Mouse (Mus musculus) frontal cortex, postnatal 14 days (tissue): ENCODE data around the gene Fmnl2.

Experiments used
- DNase-seq, 2 experiments: peaks; one replicate each; pipeline ENCODE4 v3.0.0; 2022; ENCODE audit warnings: low spot score in 2 of 2

The Fmnl2 gene

DNA sequence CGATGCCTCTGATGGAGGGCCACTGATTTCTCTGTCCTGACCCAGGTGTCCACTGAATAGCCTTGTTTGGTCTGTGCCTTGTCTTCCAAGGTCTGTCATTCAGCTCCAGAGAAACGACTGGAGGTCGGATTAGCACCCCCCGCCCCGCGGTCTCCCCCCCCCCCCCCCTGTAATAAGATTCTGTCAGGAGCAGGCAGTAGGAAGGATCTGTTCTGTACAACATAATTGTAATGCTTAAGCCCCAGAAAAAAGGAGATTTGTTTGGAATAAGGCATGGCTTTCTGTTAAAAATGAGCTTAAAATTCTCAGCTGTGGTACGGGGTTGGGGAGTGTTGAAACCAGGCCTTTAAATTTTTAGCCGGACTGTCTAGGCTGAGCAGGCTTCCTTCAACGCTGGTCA is 181.1 kb downstream of the Fmnl2 start:
- DNase-seq = no peak

DNA sequence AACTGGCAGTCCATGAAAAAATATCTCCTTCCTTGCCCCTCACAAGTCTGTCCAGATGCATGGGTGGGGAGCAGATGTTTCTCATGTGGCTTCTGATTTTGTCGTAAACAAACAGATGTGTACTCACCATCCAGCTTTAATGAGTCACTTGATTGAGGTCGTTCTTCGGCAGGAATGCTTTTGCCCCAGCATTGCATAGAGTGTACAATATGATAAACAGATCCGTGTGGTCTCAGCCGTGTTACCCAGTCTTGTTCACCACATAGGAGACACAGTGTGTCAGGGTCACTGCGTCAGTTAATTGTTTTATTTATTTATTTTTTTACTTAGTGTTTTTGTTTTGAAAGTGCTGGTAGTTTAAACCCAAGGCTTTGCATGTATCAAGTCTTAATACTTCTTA is 189.4 kb downstream of the Fmnl2 start:
- no peak for DNase-seq

DNA sequence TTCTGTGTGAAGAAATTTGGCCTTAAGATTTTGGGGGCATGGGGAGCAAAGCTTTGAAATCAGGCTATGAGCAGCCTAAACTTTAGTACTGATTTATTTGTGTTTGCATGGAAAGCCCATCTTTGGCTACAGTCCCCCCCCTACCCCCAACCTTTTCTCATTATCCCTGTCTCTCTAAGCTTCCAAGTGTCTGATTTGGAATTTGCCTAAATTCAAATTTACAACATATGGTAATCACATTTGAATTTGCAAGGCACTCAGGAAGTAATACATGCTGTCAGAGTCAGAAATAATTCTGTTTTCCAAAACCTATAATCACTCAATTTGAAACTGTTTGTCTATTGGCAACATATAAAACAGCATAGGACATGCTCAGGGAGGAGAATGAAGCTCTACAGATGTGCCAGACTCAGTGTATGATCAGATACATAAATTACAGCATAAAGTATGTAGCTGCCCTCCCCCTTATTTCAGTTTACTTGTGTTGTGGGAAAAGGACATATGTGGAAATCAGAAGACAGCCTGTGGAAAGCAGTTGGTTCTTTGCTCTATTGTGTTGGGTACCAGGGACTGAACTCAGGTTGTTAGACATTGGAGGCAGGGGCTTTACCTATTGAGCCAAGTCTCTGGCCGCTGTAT is 190.2 kb downstream of the Fmnl2 start:
- DNase-seq = no peak

DNA sequence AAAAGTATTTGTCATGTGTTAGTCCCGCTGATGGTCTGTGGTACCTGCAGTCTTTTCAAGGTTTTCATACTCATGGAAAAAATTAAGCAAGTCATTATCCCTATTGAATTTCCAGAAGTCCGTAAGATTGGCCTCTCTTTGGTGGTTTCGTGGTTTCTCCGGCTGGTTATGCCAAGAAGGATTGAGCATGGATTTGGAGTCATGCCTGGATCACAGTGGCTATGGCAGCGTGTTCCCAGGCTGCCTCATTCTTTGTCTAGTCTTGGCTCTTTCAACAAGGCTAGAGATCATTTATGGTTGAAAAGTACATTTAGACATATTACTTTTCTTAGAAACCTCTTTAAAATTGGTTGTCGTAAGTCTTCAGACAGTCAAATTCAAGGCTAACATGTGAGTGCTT is 192.7 kb downstream of the Fmnl2 start:
- no peak for DNase-seq

DNA sequence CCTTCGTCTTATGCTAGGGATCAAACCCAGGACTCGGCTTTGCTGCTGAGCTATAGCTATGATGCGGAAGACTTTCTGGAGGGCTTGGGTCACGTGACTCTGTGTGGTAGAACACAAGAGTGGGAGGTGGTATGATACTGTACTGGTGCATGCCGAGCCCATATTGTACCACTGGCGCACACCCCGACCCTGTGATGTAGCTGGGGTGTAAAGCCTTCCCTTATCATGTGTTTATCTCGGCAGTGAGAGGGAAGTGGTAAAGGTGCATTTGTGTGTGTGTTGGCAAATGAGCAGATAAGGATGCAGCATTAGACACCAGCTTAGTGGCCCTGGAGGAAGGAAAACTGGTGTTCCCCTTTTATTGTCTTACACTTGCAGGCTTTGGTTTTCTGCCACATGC is 193.8 kb downstream of the Fmnl2 start:
- no peak for DNase-seq

DNA sequence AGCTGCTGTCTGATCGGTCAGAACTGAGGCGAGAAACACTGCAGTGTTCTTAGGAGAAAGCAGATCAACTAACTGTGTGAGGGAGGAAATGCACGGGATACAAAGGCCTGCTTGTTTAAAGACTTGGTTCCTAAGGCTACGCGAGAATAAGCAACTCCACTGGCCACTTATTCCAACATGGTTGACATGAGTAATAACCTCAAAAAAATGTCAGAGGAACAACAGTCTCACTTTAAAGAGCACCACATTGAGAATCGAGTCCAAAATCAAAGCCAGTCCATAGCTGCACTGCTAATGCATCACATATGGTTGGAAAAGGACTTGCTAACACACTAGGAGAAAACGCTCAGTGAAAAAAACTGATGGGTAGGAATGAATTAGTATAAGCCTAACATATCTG is 196.1 kb downstream of the Fmnl2 start:
- no peak for DNase-seq

DNA sequence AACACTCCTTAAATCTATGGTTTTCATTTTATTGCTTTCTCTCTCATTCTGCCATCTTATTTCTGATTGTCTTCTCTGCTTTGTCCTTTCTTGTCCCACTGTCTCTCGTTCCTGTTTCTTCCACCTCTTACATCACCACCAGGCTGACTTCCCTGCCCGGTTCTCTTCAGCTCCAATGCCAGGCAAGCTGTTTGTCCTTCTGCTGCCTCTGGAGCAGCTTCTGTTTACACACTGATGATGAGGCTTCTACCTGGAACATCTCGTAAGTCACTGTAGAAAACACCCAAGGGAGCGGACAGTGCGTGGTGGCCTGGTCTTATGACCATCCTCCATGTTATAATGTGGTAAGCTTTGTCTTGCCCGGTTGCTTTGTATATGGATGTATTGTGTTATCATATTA is 198.9 kb downstream of the Fmnl2 start:
- no peak for DNase-seq

DNA sequence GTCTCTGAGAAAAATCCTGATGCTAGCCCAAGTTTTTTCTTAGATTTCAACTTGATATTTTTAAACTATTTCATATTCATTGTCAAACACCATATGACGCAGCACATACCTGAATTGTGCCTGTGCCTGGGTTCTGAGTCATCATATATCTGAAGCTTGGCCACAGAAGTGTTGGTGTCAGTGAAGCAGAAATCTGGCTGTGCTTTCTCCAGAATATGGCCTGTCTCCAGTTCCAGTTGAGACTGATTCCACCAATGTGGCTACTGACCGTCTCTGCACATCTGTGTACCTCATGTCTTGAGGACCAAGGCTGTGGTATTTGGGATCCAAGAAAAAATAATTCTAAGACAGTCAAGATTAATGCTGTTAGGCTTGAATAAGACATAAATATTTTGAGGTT is 199.6 kb downstream of the Fmnl2 start:
- DNase-seq = no peak

DNA sequence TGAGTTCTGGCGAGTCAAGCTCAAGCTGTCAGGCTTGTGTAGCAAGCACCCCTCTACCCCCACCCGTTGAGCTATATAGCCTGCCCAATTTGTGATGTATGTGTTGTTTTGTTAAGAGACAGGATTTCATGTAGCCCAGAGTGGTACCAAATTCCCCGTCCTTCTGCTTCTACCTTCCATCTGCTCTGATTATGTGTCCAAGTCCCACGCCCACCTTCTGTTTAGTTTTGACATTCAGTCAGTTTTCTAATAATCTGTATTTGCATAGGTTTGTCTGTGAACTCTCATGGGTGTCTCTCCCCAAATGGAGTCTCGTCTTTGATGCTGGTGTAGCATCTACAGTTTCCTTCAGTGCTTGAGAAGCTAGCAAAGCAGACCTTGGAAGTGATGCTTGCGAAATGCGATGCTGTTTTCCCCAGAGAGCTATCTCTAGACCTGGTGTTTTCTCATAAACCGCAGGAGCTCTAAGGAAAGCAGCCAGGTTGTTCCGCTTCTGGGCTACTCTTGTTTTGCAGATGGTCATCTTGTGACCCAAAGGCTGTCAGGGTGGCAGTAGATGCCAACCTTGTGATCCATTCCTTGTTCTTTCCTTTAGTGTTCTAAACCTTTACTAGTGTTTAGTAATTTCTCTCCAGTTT is 203.8 kb downstream of the Fmnl2 start:
- no peak for DNase-seq

DNA sequence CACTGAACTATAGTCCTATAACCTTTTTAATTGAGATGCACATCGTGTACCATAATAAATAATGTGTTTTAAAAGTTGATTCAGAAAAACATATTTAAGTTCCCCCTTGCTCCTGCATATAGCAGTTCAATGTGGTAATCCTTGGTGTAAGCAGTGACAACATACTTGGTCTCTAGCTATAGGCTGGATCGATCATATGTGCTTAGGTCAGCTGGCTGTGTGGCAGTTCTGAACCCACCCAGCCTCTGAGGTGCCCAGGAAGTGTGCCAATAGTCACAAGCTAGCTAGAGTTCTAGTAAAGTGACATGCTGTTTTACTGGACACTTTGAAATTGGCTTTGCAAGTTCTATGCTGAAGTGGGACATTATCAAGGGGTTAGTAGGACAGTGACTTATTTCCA is 209.3 kb downstream of the Fmnl2 start:
- no peak for DNase-seq

DNA sequence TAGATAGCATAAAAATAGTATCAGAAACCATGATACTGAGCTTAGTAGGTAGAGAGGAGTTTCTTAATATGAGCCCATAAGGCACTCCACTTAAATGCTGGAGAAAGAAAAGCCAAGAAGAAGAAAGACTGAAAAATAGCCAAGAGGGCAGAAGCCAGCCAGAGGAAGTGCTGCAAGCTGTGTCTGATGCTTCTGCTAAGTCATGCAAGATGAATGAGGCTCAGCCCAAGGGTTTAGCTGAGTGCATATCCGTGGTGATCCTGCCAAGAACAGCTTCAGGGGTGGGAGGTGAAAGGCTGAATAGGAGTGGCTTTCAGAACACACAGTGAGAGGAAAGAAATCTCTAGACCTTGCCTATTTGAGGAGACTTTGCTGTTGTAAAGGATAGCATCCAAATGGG is 212.9 kb downstream of the Fmnl2 start:
- DNase-seq = no peak

DNA sequence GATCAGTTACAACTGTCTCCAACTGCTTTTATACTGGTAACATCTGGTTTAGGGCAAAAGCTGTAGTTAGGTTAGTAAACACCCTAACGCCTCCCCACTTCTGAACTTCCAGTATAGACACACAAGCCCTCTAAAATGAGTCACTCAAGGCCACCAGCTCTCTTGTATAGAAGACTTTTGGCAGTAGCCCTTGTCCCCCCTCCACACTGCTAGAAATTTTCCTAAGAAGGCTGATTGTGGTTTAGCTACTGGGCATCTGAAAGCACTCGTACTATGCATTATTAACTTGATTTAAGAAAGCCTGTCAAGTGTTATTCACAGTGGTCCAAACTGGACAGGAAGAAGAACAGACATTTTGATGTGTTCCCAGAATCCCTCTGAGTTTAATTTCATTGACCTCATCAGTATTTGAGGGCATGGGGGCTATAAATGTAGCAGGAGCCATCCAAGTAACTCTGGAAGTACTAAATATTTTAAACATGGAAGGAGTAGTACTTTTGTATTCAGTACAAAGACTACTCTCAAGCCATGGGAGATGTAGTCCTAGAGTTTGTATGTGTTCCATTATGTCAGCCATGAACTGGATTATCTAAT is 222.1 kb downstream of the Fmnl2 start:
- DNase-seq = no peak

DNA sequence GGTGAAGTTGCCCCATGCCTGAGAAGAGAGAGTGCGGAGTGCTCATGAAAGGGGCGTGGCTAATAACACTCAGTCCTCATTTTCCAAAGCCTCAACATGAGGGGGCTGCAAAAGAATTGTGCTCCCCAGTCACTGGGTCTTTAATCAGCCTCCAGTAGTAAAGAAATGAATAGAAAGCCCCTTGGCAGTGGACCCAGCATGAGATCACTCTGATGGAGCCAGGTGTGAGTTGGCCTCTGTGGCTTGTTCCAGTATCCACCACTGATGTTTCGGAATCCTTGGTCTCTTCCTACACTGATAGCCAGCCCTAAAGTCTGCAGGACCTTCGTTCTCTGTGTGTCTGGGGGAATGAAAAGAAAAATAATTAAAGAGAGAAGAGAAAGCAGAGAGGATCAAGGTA is 224.4 kb downstream of the Fmnl2 start:
- no peak for DNase-seq

DNA sequence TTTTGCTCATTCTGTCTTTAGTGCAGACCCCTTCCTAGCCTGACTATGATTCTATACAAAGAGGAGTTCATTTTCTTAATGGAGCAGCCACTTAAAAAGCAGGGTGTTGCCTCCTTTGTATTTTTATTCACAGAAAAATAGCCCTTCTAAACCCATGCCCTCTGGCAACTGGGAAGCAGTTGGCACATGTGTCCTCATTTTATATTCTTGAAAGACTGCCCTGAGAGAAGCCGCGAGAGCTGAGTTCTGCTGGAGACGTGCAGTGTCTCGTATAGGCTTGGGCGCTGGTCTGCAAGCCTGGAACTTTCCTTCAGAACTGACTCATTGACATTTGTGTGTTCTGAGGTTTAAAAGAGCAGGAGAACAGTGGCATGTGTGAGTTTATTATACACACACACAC is 224.8 kb downstream of the Fmnl2 start:
- DNase-seq = no peak

DNA sequence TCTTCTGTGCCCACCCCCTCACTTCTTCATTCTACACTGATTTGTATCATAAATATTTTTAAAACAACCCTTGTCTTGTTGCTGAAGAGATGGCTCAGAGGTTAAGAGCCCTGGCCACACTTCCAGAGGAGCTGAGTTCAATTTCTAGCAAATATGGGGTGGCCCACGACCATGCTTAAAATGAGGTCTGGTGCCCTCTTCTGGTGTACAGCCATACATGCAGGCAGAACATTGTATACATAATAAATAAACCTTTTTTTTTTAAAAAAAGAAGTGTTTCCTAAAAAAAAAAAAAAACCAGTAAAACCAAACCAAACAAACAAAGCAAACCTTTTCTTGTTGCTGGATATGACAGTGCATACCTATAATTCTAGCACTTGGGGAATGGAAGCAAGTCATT is 225.6 kb downstream of the Fmnl2 start:
- DNase-seq = no peak

DNA sequence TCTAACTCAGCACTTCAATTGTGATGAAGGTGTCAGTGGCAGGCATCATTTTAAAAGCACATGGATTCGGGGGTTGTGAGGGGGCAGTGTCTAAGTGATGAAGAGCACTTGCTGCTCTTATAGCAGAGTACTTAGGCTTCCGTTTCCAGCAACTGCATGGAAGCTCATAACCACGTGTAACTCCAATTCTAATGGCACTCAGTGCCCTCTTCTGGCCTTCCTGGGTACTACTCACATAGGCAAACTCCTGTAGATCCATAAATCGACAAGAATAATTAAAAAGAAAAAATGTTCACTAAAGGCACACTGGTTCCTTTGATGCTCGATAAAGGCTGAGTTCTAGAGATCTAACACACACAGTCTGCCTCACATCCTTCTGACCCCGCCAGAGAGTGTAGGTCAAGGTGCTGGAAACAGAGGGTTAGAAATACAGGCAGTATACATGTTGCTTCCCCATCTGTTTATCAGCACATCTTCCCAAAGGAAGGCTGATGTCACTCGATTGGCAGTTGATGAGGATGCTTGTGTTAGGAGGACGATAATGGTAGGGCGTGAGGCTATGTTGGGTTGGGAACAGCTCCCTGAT is 228.1 kb downstream of the Fmnl2 start:
- DNase-seq = peak in 1 of 2 experiments; percentile 41

DNA sequence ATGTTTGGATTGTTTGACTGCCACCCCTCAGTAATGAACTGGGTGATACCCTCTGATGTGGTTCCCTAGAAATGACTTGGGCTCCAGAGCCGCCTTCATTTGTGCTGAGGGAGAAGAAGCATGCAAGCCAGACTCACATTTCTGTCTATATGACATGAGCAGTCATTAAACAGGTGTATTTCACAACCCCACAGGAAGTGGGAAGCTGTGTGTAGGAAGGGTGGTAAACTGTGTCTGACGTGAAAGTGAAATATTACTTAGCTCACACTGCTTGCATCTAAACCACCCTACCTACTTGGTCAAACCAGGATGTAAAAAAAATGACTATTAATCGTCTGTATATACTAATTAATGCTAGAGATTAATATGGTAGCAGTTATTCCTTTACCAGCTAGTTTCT is 231.1 kb downstream of the Fmnl2 start:
- DNase-seq = no peak

DNA sequence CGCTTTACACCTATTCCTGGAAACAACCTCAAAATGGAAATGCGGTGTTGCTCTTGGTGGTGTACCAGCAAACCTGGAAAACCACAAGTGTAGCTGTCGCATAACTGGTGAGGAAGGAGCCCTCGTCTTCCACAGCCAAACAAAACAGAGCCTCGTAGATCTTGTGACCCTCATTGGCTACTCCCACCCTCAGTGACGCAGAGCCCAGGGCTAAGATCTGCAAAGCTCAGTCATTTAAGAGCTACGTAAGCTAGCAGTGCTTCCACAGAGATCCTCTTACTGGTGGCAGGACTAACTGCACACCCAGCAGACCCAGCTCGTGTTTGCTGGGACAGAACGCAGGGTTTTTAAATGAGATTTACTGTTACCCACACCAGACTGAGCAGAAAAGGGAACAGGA is 237.4 kb downstream of the Fmnl2 start:
- DNase-seq = no peak

DNA sequence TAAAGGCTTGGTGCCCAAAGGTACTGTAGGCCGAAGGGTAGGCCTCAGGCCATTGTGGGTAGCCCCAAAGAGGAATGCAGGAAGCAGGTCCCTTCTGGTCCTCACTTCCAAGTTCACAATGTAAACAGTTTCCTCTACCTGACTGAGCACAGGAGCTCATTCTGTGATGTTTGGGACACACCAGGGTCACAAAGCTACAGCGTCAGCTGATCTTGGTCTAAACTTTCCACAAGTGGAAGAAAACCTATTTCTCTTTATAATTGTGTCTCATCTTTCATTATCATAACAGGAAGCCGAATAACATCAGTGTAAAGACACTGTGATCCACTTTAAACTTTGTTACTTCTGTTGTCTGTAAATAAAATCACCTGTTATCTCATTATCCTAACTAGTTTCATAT is 237.8 kb downstream of the Fmnl2 start:
- DNase-seq = no peak

DNA sequence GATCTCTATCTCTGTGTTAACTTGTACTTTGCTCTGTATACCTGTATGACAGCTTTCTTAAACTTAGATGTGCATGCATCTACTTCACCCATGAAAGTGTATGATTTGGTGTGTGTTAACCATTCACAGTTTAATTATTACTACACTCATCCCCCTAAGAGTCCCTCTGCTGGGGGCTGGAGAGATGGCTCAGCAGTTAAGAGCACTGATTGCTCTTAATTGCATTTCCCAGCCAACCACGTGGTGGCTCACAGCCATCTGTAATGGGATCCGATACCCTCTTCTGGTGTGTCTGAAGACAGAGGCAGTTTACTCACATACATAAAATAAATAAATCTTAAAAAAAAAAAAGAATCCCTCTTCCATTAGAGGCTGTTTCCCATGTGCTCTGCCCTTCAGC is 242.4 kb downstream of the Fmnl2 start:
- DNase-seq = no peak

DNA sequence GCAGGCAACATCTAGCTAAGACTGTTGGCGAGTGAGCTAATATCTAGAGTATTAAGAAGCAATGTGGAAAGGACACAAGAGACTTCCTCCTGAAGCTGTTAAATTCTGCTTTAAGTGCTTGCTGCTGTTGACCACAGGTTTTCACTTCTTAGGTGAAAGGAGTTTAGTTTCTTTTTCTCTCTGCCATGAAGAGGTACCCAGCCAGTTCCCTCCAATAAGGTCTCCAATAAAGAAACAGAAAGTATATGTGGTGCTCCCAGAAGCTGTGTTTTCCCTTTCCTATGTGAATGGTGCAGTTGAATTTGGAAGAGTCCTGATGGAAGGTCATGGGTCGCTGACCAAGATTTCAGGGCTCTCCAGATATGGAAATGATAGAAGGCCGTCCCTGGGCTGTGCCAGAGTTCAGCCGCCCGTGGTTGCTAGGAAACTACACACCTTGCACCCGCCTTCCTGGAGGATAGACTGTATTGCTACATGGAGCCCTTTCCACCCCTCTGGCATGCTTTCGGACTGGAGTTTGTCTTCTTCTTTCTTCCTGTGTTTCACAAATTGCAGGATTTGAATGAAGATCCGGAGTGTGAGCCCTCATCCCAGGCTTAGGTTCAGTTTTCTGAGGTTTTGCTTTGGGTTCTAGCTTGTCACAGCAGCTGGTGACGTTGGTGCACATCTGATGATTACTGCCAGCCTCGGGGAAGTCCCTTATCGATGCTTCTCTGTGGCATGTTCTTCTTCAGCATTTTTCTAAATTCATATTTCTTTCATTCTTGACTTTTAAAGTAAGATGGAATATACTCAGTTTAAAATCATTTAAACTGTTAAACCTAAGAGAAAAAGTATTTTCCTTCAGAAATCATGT is 244.5 kb downstream of the Fmnl2 start:
- DNase-seq = no peak

DNA sequence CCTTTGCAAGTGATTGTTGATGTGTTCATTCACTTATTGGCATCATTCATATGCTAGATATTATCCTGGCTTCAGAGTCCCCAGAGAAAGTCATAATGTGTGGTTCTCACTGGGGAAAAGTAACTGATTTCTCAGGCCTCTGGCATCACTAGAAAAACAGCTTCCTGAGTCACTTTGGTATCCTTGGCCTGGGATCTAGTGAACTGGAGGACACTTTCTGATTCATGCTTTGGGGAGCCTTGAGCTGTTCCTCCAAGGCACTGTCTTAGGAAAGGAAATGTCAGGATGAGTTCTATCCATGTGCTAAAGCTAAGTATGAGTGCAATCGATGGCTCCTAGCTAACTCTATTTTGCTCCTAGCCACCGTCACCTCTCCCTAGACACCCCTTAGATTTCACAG is 245.2 kb downstream of the Fmnl2 start:
- no peak for DNase-seq
